Mouse (Mus musculus) naive thymus-derived CD4-positive, alpha-beta T cell, adult 2 months (primary cell): ENCODE measurements around the gene Prr22.
A peak's percentile ranks its signal among the peaks of the same experiment; 100 is the strongest.

Experiments used
- DNase-seq: peaks from one replicate; pipeline ENCODE4 v3.0.0-alpha.2; 2011; ENCODE audit warnings: low read depth

The Prr22 gene

DNA sequence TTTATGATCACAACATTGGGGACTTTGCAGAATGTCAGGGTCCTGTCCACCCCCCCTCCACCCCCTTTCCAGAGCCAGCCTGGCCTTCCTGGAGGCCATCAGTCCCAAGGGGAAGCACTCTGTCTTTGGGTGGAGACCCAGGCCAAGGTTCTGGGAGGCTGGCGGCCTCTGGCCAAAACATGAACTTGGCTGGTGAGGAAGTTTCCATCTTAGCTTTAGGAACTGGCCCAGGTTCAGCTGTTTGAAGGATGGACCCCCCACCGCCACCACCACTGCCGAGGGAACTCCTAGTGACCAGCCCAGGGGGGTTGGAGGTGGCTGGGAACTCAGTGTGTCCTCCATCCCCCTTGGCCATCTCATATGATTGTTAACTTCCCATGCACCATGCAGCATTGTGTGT is 9.0 kb upstream of the Prr22 start:
- DNase-seq, result no peak

DNA sequence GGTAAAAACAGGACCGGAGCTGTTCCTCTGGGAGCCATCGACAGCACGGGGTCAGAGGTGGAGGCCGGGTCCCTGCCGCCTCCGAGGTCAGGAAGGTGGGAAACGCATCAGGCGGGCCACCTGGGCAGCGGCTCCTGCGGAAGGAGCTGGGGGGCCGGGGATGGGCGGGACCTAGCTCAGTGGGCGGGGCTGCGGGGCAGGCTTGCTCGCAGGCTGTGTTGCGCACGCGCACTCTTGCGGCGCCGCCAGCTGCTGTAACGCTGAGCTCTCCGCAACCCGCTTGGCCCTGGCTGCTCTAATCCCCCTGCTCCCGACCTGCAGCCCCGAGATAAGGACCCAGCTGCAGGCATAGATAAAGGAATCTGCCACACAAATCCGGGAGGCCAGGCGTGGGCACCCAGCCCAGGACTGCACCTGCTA is 8.0 kb upstream of the Prr22 start:
- DNase-seq, result peak; percentile 95

DNA sequence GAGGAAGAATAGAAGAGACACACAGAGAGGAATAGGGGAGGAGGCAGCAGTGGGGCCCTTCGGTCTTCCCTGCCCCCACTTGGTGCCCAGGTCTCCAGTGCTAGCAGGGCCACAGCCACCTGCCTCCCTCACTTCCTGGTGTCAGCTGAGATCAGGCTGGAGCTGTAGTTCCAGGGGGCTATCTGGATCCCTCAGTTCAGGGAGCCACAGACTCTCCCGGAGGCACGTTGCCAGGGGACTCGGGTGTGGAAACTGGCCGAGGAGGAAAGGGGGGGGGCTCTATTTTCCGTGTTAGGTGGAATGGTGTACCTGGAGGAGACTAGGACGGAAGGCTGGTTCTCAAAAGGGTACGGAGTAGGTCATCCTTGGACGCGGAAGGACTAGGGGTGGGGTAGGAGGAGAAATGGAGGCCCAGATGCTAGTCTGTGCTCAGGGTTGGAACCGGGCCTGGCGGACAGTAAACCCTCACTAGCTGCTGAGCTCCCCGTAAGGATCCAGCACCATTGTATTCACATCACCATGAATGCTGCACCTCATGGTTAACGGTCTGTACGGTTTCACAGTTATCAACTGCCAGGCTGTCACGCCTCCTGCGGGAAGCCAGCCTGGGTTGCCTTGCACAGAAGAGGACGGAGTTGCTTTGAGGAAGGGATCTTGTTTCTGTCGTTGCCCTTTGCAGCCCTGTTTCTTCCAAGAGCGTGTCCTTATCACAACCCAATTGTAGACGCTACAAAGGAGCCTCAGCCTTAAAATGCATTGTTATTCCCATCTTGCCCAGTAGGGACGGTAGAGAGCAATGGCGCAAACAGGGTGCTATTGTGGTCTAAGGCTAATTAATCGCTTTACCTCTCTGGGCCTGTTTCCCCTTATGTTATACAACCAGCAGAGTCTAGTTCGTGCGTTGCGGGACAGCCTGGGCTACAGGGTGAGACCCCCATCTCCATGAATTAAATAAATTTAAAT is 7.0 kb upstream of the Prr22 start:
- DNase-seq, result peak; percentile 89

DNA sequence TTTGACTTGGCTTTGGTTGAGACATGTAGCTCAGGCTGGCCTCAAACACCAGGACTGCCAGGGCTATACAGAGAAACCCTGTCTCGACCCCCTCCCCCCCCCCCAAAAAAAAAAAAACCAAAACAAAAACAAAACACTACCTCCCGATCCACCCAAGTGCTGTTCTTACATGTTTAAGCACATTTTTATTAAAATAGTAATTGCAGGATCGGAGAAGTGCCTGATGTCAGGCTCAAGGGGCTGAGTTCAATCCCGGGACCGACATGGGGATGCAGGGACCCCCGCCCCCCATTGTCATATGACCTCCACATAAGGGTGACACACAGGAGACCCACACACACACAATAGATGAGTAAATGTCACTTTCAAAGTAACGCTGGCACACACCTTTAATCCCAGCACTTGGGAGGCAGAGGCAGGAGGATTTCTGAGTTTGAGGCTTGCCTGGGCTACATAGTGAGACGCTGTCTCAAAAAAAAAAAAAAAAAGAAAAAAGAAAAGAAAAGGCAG is 6.3 kb upstream of the Prr22 start:
- peak; percentile 32 for DNase-seq

DNA sequence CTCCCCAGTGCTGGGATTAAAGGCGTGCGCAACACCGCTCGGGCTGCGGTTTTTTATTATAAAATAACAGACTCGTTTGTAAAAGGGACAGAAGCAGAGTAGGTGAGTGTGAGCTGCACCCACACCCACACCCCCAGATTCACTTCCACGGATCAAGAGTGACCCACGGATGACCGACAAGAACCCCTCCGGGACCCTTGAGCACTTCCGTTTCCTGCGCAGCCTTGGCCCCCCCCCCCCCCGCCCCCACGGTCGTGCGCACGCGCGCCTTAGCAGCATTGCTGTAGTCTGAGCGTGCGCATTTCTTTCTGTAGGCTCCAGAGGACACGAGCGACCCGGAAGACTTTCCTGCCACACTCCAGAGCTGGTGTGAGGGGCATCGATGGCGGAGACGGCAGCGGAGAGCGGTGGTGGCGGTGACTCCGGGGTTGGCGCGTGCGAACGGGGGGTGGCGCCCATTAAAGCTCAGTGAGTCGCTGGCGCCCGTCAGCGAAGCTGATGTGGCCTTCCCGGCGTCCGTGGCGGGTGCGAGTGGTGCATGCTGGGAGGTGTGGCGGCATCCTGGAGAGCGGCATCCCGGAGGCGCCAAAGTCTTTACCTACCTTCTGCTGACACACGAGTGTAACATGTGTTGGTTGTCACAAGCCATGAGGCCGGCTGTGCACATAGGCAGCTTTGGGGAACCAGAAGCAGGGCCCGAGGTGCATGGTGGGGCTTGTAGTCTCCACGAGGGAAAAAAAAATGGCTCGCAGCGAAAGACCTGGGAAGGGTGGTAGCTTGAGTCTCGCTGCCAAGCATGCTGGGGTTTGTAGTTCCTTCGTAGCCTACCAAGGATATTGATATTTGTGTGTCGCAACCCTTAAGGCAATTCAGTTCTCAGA is 5.3 kb upstream of the Prr22 start, which contains the start of gene Dus3l:
Dus3l (plus strand) TSS at position 284 of the 881 bp plus-strand sequence.
- peak; percentile 94 for DNase-seq

DNA sequence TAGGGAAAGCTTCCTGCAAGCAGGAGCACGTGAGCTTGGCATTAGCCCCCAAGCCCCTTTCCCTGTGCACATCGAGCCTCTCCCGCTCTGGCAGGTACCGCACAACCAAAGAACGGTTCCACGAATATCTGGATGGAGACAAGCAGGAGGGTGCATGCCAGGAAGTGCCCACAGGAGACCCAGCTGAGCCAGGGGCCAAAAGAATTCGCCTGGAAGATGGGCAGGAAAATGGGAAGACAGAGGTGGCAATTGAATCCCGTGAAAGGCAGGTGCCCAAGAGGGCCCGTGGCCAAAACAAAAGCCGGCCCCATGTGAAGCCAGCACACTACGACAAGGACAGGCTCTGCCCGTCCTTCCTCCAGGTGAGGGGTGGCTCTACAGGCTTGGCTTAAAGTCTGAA is 4.6 kb upstream of the Prr22 start:
- DNase-seq, result no peak

DNA sequence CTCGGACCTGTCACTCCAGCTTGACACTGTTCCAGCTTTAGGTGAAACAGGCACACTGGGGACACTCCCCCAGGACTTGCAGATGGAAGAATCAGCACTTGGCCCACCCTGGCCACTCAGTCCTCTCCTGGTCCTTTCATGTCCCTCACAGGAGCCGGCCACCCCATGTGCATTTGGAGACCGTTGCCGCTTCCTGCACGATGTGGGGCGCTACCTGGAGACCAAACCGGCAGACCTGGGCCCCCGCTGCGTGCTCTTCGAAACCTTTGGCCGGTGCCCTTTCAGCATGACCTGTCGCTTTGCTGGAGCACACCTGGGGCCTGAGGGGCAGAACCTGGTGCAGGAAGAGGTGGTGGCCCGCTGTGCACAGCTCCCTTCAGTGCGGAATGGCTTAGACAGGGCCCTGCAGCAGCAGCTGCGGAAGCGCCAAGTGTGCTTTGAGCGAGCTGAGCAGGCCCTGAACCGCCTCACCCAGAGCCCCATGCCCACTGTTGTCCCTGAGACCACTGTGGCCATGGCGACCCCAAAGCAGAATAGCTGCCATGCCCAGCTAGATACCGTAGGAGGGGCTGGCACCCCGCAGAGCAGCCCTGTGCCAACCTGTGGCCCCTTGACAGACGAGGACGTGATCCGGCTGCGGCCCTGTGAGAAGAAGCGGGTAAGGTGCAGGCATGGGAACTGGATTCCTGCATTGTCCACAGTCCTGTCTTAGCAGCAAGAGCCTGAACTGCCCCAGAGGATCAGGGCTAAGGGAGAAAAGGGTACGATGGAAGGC is 3.2 kb upstream of the Prr22 start:
- no peak for DNase-seq

DNA sequence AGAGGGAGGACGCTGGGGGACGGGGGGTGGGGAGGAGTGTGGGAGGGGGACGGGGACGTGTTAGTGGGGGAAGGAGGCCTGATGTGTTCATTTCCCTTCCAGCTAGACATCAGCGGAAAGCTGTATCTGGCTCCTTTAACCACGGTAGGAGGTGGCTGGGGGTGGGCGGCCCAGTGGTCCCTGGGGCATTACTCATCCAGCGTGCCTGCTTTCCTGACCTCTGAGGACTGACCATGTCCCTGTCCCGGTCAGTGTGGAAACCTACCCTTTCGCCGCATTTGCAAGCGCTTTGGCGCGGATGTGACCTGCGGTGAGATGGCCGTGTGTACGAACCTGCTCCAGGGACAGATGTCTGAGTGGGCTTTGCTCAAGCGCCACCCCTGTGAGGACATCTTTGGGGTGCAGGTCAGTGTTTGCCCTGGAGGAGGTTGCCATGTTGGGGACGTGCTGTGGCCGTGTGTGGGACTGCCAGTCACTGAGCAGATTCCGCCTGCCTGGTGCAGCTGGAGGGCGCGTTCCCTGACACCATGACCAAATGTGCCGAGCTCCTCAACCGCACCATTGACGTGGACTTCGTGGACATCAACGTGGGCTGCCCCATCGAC is 2.4 kb upstream of the Prr22 start:
- no peak for DNase-seq

DNA sequence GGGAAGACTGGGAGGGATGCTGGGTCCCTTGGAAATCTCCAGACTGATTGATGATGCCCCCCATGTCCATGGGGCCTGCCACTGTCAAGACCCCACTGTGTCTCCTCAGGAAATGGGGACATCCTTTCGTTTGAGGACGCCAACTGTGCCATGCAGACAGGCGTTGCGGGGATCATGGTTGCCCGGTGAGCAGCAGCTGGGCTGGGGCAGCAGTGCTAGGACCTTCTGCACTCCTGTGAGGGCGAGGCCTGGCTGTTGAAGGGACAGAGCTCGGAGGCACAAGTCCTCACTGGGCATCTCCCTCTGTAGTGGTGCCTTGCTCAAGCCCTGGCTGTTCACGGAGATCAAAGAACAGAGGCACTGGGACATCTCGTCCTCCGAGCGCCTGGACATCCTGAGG is 1.1 kb upstream of the Prr22 start:
- DNase-seq, result no peak

DNA sequence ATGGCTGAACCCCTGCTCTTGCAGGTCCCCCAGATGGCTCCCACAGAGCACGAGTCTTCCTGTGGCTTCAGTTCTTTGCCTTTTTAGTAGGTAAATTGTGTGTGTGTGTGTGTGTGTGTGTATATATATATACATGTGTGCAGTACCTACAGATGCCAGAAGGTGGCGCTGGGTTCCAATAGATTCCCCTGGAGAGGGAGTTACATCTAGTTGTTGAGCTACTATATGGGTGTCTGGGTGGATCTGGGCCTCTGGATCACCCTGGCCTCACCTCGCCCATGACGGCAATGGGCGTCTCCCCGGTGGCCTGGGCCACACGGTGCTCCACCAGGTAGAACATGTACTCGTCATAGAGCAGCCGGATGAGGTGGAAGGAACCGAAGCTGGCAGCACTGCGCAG is 7.5 kb downstream of the Prr22 start:
- DNase-seq, result no peak

DNA sequence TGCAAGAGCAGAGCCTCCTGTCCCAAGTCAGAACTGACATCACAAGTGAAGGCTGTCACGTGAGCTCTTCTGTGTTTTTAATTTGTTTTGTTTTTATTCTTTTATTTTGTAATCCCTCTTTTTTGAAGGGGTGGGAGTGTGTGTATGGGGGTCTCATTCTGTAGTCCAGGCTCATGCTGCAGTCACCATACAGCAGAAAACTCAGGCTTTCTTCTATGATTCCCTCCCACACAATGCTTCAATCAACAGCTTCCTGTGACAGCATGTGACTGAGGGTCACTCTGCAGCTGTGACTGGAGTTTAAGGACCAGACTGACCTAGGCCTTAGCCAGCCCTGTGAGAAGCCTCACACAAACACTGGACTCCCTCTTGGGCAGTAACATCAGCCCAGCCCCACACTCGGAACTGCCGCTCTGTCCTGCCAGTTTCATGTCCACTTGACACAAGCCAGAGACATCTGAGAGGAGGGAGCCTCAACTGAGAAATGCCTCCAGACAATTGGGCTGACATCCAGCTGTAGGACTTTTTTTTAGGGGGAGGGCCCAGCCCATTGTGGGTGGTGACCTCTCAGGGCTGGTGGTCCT is 8.8 kb downstream of the Prr22 start:
- DNase-seq, result no peak

DNA sequence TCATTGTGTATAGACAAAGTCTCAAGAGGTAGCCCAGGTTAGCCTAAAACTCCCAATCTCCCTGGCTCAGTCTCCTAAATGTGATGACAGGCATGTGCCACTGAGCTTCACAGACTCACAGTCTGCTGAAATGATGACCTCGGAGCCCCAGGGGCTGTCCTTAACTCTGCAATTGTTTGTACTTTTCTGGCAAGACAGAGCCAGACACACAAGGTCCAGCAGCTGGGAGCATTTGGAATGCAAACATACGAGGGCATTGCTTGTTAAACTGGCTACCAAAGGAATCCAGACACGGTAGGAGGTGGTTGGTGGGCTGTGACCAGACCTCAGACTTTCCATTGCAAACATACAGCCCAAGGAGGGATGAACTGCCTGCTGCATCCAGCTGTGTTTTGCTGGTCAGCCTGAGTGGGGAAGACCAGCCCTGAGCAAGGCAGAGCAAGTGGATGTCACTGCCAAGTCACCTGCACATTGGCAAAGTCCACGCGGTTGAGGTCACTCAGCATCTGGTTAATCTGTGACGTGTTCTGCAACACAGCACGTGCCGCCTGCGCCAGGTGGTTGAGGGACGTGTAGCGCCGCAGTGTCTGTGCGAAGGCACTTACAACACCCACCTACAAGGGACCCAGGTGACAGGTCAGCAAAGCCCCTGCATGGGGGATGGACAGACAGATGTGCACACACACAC is 10.4 kb downstream of the Prr22 start:
- DNase-seq, result no peak

DNA sequence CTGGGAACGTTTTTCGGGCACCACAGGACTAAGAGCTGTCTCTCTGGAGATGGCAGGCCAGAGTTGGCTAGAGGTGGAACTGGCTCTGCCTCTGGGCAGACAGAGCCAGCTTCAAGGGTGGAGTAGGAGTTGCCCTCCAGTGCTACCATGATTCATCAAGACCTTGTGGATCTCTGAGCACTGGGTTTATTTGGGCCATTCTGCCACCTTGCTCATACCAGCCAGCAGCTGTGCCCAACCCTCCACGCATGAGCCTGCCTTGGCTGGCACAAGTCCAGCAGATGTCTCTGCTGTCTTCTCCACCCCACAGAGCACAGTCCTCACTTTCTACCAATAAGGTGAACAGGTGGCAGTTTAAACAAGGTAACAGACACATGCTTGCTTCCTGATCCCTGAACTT is 18.8 kb downstream of the Prr22 start:
- DNase-seq, result no peak

DNA sequence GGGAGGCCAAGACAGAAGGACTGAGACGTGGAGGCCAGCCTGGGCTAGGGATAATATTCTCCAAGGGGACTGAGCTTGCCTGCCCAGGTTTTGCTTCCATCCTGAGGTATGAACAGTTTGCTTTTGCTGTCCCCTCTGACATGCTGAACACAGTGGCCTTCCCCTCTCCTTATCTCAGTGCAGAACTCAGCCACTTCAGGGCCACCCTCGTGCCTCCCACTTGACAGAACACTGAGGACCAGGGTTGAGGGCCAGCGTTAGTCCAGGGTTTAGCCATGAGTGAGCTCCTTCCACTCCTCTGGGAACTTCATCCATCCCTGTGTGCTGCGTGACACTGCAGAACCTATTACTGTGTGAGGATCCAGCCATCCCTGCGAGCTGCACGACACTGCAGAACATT is 19.2 kb downstream of the Prr22 start:
- no peak for DNase-seq

DNA sequence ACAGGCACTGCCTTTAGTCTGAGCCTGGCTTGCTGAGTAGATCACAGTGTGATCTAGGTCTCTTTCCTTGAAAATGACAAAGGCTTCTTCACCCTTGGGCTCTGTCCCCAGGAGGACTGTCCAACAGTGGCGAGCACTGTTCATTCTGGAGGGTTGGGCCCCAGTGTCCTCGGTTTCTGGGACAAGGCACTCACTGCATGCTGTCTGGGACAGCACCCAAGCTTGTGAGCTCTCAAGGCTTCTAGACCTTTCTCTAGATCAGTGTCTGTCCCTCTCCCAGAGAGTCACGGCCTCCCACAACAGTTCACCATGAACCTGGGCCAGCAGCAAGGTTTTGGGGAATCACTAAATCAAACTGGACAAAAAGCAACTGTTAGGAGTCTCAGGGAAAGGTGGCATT is 22.5 kb downstream of the Prr22 start:
- no peak for DNase-seq

DNA sequence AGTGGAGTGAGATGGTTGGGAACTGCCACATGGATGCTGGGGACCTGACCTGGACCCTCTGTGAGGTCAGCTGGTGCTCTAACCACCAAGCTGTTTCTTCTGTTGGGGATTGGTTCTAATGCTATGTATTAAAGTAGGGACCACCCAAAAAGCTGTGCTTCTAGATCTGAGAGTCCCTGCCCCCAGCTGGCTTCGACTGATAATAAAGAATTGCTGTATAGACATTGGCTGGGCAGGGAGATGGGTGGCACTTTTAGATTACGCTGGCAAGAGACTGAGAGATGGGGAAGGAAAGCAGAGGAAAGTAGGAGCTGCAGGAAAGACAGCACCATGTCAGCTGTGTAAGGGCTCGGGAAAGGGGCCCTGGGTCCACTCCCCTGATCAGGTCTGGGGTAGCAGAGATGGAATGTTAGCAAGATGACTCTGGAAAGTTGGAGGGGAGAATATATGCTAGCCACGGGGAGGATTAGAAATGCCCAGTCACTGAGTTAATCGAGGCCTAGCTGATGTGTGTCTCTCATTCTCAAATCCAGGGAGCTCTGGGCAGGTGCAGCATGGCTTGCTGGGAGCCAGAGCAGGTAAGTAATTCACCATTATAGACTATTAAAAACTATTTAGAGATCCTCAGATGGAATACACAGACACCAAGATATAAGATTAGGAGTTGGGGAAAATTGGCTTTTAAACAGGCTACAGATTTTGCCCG is 23.7 kb downstream of the Prr22 start:
- no peak for DNase-seq

DNA sequence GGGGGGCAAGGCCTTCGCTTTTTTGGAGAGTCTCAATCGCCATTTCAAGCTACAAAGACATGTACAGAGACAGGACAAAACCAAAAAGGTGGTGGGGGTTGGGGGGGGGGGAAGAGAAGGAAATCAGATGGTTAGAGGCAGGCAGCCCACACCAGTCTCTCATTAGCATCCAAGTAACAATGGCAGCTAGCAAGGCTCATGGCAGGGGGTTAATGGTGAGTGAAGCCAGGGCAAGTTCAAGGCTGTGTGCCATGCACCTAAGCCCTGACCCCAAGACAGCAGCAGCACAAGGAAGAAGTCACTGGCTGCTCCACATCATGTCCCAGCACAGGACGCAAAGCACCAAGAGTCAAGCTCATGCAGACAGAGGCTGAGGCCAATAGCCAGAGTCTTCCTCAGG is 29.2 kb downstream of the Prr22 start:
- DNase-seq, result no peak

DNA sequence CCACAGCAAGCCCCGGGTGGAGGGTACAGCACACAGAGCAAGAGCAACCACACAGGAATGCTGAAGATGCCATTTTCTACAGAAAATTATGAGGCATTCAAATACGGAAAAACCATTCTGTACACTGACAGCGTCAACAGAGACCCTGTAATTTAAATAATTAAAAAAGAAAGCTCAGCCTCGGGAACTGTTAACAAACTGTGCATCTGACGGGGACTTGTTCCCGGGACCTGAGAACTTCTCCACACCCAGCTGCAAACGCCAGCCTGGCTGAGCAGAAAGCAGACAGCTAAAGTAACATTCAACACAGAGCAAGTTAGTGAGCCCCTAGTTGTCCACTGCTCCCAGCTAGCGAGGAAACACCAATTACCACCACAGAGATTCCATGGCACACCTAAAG is 32.0 kb downstream of the Prr22 start:
- no peak for DNase-seq

DNA sequence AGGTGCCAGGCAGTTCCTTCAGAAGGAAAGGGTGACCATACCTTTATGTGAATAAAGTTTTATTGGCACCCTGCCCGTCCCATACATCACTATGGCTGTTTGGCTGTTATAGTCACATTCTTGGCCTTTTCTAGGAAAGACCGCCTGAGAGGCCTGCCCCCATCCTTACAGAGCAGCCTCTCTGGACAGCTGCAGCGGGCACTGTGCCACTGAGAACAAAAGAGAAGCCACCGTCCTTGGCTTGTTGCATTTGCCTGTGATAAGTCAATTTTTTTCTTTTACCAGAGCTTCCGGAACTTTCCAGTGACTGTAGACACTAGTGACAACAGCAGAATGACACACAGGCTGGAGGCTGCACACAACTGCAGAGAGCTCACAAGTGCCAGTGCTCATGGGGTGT is 34.9 kb downstream of the Prr22 start:
- no peak for DNase-seq

DNA sequence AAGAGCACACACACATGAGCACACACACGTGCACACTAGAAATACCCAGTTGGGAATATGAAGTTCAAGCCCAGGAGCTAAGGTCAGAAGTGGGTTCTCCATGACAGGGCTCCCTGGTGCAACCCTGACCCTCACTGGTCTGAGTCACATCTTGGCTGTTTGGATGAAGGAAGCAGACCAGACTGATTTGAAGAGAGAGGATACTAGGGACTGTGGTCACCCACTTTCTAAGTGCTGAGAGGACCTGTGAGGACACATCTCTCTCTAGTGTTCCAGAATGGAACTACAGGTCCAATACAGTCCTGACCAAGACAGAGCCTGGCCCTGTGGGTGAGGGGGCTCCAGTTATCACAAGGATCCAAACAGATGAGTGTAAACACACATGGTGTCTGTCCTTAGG is 35.7 kb downstream of the Prr22 start:
- no peak for DNase-seq
